Mouse (Mus musculus) C2C12 (cell line): Measurements from ENCODE around the gene Sbk1.

Source experiments
- CTCF ChIP-seq: IDR thresholded peaks from one replicate; pipeline ENCODE4 v1.5.1; 2011; ENCODE audit not compliant: control insufficient read depth, insufficient read depth, insufficient read length
- FOSL1 ChIP-seq: IDR thresholded peaks from one replicate; pipeline ENCODE4 v1.8.0; 2011; ENCODE audit warnings: mild to moderate bottlenecking, low read length; ENCODE audit not compliant: poor library complexity, insufficient read depth, severe bottlenecking
- MAX ChIP-seq: IDR thresholded peaks from one replicate; pipeline ENCODE4 v1.6.1; 2011; ENCODE audit warnings: mild to moderate bottlenecking, control low read depth
- USF1 ChIP-seq: IDR thresholded peaks from one replicate; pipeline ENCODE4 v1.6.1; 2011; ENCODE audit warnings: low read depth, mild to moderate bottlenecking, control low read depth, moderate library complexity

- TF ChIP-seq USF1: no peak
- TF ChIP-seq CTCF: no peak
- no peak for TF ChIP-seq FOSL1
- TF ChIP-seq MAX: no peak
These were observed 13.9 kb downstream of the Sbk1 start for GRCm38 (mm10) chr7:126286311-126286710.
